Mouse (Mus musculus): ENCODE measurements around the gene Aig1.

DNA sequence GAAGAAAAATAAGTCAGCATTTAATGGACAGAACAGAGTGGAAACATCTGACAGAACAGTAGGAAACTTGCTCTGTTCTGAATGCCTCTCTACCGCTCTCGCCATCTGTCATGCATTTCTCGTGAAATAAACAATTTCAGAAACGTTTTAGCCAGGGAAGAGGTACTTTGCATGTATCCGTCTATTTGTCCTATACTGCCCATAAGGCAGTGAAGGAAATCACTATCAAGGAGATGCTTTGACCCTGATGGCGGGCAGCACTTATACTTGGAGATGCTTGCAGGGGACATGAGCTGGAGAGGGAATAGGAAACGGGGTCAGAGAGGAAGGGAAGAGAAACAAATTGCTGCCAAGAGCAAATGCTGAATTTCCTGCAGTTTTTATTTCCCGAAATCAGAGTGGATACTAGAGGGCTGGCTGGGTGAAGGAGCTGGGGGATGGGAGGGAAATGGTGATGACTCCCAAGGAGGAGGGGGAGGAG lies 37.5 kb upstream of the Aig1 start:
- TF ChIP-seq CTCF (IDR thresholded peaks at IDR 0.05; ENCODE audit: extremely low read depth, insufficient read depth, insufficient read length, insufficient replicate concordance): no peak
- no peak for TF ChIP-seq POLR2A (IDR thresholded peaks at IDR 0.05; ENCODE audit: low read depth, low read length)
